Mouse (Mus musculus): Measurements from ENCODE around the gene Il25.
A peak's percentile ranks its signal among the peaks of the same experiment; 100 is the strongest.

The Il25 gene

DNA sequence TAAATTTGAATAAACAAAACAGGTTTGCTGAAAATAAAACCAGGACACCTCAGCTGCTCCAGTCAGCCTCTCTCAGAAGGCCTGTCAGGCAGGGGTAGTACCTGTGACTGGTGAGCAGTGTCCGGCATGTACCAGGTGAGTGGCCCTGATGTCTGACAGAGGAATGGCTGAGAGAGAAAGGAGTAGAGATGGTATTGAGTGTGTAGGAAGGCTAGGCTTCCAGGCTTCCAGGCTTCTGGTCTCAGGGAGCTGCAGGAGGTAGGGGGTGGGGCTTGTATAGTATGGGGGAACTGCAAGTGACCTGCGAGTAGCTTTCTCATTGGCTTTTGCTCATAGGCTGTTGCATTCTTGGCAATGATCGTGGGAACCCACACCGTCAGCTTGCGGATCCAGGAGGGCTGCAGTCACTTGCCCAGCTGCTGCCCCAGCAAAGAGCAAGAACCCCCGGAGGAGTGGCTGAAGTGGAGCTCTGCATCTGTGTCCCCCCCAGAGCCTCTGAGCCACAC lies at the start of gene Il25:
Gene Il25 (plus strand): TSS at position 51 of the 506 bp plus-strand sequence.
- DNase-seq (ENCODE audit: low spot score): no peak

DNA sequence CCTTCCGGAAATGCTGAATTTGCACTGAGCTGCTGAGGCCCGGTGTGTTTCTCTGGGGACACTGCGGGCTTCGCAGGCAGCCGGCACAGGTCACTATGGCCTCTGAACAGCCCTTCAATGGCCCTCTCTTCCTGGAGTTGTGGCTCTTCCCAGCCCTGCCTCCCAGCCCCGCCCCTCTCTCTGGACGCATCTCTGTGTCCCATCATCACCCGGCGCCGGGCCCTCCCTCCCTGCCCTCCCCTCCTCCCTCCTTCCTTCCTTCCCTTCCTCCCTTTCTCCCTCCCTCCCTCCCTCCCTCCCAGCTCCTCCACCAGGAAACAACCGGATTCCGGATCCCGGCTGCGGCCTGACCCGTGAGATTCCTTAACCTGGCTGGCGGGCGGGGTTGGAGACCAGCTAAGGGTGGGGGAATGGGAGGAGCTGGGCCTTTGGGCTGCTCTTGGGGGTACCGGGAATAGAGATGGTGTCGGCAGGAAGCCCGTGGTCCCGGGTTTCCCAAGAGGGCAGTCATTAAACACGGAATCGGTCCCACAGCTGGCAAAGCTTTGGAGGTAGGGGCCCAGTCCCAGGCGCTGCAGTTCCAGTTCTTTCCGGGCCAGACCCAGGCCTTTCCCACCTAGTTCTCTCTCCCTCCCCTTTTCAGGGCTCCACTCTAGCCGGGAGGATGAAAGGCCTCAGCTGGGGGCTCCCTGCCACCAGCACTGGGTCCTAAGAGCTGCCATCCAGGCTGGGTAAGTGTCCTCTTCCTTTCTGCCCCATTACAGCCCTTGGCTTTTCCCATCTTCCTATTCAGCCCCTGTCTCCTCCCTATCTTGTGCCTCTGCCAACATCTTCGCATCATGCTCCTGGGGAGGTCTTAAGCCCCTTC lies 49.1 kb upstream of the Il25 start, which contains the start of the genes Bcl2l2 and Gm20521:
Gene Bcl2l2 (plus strand): TSS at position 224 of the 868 bp plus-strand sequence.
Gene Gm20521 (plus strand): TSS at position 288 of the 868 bp plus-strand sequence.
- DNase-seq (ENCODE audit: low spot score): peak; percentile 29

DNA sequence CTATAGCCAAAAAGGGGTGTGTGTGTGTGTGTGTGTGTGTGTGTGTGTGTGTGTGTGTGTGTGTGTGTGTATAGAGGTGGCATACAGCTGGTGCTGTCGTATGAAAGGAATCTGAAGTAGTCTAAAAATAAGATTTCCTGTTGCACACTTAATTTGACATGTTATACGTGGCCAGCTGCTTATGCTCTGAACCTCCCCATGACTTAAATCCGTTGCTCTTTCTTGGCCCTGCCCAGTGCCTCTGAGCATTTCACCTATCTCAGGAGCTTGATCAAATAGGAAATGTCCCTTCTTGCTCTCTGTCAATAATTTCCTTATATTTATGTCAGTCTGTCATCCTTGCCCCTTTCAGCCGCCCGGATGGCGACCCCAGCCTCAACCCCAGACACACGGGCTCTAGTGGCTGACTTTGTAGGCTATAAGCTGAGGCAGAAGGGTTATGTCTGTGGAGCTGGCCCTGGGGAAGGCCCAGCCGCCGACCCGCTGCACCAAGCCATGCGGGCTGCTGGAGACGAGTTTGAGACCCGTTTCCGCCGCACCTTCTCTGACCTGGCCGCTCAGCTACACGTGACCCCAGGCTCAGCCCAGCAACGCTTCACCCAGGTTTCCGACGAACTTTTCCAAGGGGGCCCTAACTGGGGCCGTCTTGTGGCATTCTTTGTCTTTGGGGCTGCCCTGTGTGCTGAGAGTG lies 48.3 kb upstream of the Il25 start:
- no peak for DNase-seq (ENCODE audit: low spot score)

DNA sequence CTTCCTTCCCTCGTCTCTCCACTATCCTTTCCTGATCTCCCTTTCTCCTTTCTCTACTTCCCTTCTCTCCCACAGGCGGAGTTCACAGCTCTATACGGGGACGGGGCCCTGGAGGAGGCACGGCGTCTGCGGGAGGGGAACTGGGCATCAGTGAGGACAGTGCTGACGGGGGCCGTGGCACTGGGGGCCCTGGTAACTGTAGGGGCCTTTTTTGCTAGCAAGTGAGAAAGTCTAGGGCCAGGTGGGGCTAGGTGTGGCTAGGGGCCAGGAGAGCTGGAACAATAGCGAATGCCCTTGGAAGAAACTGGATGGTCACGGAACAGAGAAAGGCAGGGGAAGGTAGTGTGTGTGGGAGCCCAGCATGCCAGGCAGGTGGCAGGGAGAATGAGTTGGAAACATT lies 47.2 kb upstream of the Il25 start:
- no peak for DNase-seq (ENCODE audit: low spot score)

DNA sequence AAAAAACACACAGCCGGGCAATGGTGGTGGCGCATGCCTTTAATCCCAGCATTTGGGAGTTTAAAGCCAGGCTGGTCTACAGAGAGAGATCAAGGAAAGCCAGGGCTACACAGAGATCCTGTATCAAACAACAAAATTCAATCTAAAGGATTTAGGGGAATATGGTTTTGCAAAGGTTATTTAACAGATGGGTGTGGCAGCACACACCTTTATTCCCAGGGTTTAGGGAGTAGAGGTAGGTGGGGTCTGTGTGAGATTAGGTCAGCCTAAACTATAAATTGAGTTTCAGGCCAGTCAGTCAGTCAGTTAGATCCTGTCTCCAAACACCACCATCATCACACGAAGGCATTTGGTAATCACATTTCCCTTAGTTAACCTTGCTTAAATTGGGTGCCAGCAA lies 40.3 kb upstream of the Il25 start, which contains the start of gene Pabpn1:
Gene Pabpn1 (plus strand): TSS at position 301 of the 400 bp plus-strand sequence.
- DNase-seq (ENCODE audit: low spot score): no peak

DNA sequence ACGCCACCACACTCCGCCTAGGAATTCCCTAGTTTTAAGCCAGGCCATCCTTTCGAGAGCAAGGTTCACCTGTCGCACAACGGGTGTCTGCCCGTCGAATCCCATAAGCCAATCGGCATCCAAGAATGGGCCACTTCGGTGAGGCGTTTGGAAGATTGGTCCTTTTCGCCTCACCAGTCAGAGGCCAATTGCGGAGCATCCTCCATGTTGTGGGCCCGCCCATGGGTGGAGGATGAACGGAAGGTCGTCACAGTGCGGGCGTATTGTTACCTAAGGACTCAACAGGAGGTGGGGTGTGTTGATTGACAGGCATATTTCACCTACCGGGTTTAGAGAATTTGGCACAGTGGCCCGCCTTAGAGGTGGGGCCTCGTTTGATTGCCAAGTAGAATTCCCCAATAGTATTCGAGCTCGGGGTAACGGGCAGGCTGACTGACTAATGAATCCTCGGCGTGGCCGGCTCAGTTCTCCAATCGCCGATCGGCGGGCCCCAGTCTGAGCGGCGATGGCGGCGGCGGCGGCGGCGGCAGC lies 38.8 kb upstream of the Il25 start:
- peak; percentile 94 for DNase-seq (ENCODE audit: low spot score)

DNA sequence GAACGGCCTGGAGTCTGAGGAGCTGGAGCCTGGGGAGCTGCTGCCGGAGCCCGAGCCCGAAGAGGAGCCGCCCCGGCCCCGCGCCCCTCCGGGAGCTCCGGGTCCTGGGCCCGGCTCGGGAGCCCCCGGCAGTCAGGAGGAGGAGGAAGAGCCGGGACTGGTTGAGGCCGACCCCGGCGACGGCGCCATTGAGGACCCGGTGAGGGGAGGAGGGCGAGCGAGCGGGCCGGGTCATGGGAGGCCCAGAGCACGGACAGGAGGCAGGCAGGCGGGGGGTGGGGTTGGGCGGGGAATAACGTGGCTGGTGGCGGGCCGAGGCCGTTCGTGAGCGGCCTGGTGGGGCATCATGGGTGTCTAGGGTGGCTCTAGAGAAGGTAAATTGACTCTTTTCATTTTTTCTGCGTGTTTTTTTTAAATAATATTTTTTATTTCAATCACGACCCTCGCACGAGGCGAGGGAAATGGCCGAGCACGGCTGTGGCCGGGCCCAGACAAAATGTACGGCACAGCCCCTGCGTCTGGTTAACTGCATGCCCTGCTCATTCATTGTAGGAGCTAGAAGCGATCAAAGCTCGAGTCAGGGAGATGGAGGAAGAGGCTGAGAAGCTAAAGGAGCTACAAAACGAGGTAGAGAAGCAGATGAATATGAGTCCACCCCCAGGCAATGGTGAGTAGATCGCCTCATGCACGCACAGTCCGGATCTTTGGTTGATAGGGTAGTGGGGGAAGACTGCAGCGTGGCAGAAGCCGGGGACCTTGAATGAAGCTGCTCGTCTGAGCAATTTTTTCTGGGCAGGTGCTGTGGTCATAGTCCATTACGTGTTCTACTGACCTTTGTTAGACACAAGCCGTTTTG lies 38.0 kb upstream of the Il25 start:
- DNase-seq (ENCODE audit: low spot score): peak; percentile 56

DNA sequence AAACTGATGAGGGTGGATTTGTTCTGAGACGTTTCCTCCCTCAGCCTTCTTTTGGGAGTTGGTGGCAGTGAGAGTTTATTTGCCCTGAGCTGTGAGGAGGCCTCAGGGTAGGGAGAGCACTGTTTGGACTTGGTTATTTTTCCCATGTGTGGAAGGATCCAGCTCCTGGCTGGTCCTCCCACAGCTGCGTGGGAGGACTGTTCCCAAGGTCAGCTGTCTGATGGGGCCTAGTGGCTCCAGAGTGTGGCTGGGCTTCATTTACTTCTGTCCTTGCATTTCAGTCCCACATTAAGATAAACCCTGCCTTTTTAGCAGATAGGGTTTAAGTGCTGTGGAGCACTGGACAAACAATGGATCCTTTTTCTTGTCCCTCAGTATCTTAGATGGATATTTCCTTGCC lies 35.0 kb upstream of the Il25 start:
- no peak for DNase-seq (ENCODE audit: low spot score)

DNA sequence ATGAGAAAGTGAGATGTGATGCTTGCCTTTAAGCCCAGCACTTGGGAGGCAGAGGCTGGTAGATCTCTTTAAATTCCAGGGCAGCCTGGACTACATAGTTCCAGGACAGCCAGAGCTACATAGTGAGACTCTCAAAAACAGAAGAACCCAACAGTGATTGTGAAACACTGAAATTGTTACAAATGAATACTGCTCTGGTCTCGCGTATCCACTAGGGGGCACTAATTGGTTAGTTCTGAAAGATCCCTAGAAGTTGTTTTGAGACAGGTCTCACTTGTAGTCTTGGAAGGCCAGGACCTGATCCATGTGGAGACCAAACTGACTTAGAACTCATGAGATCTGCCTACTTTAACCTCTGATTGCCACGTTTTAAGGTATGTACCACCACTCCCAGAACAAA lies 32.1 kb upstream of the Il25 start:
- DNase-seq (ENCODE audit: low spot score): no peak

DNA sequence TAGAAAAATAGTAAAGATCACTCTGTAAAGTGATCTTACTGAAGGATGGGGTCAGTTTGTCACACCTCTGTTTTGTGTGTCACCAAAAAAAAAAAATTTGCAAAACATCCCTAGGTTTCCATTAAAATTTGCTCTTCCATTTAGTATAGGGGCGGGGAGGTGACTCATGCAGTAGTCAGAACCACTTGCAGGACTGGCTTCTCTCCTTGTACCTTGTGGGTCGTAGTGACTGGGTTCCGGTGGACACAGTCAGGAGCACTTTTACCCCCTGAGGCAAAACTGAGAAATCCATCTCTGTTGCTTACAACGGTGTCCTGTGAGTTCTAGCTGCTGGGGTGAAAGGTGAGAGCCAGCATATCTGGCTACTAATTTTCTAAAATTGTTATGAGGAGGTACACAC lies 28.9 kb upstream of the Il25 start:
- DNase-seq (ENCODE audit: low spot score): no peak

DNA sequence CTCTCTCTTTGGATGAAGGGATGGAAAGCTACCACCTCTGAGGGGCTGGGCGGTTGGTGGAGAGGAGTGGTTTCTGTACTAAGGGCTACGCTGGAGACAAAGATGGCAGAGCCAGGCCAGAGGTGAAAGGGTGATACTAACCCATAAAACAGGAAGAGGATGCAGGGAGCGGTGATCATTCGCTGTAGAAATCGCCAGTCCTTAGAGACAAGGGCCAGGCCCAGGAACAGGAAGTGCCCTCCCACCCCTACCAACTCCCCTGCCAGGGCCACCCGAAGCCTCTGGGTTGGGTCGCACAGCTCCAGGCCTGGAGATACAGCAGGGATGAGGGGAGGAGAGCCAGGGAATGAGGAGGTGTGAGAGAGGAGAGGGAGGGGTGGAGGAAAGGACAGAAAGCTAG lies 23.8 kb upstream of the Il25 start:
- DNase-seq (ENCODE audit: low spot score): no peak

DNA sequence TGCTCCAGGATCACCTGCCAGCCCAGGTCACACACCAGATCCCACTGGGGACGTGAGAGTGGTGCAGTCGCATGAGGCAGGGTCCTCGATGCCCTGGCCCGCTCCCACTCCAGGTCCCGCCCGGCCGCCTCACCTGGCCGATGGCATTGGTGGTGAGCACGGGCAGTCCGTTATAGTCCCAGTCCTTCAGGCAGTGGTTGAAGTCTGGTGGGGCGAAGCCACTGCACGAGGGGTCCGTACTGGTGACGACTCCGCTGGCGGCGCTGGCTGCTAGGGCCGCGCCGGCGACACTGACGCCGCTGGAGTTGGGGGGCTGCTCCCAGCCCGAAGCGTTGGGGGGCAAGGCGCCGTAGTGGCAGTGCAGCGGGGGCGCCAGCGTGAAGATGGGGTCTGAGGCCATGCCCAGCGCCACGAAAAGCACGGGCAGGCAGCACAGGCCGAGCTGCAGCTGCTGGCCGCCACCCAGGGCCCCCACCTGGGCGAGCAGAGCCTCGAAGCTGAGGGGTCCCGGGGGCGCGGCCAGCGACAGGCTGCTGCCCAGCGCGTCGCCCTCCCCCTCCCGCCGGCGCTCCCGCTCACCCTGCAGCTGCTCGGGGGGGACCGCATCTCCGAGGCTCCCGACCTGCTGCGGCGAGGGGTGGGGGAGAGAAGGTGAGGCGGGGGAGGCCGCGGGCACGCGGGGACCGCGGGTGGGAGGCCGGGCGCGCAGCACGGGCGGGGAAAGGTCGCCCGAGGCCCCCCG lies 20.2 kb upstream of the Il25 start:
- DNase-seq (ENCODE audit: low spot score): no peak

DNA sequence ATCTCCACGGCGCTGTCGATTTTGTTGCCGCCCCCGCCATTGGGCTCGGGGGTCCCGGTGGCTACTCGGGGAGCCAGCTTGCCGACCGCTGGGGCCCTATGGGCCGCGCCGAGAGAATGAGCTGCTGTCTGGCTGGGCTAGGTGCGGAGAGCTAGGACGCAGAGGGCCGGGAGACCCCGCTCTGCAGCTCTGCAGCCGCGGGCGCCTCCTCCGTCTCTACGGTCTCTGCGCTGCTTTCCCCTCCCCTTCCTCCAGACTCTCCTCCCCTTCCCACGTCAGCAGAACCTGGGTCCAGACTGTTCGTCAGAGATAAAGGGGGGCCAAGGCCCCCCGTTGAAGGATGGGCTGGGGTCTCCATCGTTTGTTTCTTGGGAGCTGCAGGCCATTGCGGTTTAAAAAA lies 19.6 kb upstream of the Il25 start, which contains the start of gene Slc22a17:
Gene Slc22a17 (minus strand): TSS at position 247 of the 400 bp plus-strand sequence.
- DNase-seq (ENCODE audit: low spot score): no peak

DNA sequence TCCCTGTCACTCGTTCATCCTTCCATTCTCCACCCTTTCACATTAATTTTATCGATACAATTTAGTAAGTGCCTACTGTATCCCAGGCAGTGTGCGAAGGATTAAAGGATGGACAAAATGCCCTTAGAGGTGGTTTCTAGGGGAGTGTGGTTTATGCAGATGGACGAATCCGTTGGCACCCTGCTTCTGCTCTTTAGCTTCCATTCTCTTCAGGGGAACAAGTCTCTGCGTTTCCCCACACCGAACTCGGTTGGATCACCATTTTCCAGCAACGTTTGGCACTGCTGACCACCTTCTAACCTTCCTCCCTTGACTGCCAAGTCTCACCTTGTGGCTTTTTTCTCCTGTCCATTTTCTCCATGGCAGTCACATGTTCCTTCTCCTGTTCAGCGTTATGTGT lies 19.2 kb upstream of the Il25 start:
- no peak for DNase-seq (ENCODE audit: low spot score)

DNA sequence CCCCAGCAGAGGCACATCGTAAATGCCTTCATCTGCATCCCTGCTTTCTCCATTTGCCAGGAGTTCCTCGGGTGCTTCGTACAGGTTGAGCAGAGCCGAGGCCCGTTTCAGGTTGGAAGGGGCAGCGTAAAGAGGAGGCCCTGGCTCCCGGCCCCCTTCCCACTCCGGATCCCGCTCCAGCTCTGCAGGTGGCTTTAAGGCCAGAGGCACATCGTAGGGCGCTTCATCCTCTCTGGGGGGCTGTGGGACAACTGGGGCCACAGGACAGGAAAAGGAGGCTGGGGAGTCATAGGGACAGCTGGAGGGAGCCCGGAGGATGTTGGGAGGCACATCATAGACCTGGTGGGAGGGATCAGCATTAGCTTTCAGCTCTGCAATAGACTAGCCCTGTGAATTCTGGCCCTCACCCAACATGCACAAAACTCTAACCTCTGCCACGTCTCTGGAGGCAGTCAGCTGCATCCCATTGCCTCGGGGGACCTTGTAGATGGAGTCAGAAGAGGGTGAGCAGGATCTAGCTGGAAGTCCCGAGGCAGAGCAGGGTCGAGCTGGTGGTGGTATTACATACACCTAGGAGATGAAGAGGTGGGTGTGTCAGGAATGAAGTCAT lies 12.3 kb upstream of the Il25 start:
- no peak for DNase-seq (ENCODE audit: low spot score)

DNA sequence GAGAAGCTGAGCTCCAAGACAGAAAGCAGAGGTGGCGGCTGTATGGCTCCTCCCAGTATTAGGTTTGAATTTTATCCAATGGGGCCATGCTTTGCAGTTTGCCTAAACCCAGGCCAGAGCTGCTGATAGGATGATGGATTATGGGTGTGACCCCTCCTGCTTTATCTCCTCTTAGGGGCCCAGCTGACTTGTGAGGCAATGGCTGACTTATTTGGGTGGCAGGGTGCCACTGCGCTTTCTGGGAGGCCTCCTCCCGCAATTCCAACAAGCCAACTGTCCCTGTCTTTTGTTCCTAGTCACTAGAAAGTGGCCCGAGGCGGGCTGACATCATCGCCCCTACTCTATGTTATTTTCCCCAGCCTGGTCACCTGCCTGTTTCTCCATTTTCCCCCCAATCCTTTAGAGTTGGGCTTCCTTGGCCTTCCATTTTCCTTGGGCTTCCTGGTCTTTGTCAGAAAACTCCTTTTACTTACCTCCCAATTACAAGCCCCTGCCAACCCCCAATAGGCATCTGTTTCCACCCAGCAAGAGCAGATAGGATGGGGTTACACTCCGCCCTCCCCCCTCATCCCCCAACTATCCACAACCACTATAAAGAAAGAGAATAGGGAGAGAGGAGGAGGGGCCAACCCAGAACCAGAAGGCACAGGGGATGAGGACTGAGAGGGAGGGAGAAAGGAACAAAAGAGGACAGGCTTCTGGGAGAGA lies 7.7 kb upstream of the Il25 start:
- no peak for DNase-seq (ENCODE audit: low spot score)

DNA sequence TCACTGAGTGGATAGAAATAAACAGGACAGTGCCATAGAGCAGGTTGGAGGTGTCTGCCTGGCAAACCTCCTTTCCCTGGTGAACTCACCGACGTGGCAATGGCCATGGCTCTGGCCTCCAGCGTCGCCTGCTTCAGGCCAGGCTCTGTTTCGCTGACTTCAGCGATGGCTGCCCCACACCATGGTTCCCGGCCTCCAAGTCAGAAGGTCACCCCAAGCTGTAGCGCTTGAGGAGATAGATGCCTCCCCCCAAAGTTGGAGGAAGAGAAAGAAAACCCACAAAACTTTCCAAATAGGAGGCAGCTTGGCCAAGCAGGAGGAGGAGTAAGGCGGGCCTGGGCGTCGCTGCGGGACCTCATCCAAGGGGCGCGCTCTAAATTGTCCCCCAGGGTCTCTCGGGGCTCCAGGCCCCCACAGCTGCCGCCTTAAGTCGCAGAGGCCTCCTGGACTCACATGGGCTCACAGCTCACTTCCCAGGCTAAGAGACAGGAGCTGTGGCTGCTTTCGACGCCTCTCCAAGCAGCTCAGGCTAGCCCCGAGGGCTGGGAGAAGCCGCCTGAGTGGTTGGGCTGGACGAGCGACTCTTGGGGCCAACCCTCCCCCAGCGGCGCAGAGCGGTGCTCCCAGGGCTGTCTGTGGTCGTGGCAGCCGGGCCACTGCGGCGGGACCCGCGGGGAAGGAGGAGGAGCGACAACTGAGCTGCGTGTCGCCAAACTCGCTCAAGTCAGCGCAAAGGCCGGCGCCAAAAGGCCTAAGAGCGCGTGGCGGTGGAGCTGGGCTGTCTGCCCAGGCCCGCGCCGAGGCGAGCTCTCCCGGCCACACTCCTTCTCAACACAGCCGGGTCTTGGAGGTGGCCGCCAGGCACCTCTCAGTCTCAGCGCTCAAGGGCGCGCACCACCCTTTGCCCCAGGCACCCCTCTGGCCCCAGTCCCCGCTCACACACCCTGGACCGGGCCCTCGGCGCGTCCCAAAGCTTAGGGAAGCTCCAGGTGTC lies 6.8 kb upstream of the Il25 start, which contains the start of gene Efs:
Gene Efs (minus strand): TSS at position 778 of the 994 bp plus-strand sequence.
- no peak for DNase-seq (ENCODE audit: low spot score)

DNA sequence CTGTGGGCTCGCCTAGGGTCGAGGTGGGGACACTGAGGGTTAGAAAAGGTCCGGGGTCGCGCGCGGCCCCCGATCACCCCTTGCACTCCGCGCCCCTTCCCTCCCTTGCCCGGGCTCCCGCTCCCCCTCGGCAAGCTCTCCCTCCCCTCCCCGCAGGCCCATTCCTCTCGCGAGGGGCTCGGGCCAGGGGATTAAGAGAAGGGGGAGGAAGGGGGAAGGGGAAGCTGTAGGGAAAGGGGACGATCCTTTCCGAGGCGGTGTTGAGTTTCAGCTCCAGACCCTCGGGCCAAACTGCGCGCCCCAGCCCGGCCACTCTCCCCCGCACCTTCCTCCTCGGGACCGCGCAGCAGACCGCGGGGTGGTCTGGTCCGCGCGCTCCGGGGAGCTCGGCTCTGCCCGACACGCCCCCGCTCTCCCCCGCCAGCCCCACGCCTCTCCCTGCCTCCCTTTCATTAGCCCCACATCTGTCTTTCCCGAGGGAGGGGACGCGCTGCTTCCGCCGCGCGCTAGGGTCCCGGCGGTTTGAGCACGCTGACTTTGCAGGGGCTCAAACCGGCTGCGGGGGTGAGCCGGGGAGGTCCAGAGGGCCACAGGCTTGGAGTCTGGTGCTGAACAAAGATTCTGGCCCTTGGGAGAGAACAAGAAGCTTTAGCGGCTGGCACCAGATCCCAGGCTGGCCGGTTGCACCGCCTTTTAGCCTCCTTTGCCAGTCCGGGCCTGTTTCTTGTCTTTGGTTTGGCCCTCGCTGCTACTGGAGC lies 5.9 kb upstream of the Il25 start:
- DNase-seq (ENCODE audit: low spot score): no peak
